Mouse (Mus musculus) gastrocnemius, postnatal 4 days (tissue): ENCODE results near the gene AA467197. TPM values are rescaled to one million over a fixed set of nuclear protein-coding genes. Genes with fewer than 3 reads are reported as not detected.
A peak's percentile ranks its signal among the peaks of the same experiment; 100 is the strongest.

Experiments used
- DNase-seq, 2 experiments: peaks; one replicate each; pipeline ENCODE4 v3.0.0; 2021 to 2022; ENCODE audit warnings: low spot score in 2 of 2, mixed read lengths in 2 of 2
- total RNA-seq, 2 experiments: library from RNA; stranded (reverse); gene quantifications; 2 replicates each; pipeline ENCODE4 v1.2.3; 2021

The AA467197 gene
- total RNA-seq, 2 experiments from 2014 or later: not detected

DNA sequence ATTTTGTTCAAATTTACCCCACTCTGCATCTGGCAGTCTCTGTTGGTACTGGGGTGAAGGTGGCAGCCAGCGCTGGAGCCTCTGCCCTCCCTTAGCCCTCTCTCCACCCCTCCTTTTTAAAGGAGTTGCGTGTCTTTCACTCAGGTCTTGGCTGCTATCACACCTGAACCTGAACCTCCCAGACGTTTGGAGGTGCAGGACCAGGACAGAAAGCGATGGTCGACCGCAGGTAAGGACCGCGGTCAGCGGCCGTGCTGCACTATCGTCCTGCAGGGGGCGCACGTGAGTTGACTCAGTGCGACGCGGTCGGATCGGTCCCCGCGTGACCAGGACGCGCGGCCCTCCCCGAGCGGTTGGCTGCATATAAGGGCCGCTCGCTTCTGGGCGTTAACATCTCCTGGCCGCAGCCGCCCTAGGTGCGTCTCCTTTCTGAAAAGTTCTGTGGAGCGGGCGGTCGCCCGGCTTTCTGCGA is 776 bp downstream of the AA467197 start:
- peak; percentile 60 to 79 for DNase-seq

DNA sequence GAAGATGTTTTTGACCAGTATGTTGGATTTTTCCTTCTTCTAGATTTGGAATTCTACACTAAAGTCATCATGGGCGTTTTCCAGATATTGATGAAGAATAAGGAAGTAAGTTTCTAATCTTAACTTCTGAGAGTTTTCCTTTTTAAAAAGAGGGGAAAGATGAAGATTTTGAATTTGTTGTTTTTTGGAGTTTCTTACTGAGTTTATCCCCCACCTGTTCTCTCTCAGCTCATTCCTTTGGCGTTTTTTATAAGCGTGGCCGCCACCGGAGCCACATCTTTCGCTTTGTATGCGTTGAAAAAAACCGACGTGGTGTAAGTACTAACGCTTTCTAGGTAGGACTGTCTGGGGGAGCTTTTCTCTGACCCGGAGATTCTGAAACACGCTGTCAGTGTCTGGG is 1.2 kb downstream of the AA467197 start:
- no peak for DNase-seq

DNA sequence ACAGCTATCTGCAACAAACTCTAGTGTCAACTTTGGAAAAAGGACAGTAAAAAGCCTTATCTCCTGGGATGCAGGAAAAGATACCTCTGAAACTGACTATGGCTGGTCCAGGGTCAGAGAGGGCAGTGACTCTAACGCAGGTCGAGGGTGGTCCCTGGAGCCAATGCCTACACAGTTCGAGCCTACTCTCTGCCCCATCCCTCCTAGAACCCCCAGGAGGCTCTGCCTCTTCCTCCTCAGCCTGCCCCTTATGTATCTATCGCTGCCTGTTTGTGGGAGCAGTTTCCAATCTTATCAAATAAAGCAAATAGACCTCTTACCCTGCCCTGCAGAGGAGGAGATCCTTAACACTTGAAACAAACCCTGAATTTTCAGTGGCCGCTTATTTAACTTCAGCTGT is 1.9 kb downstream of the AA467197 start:
- DNase-seq: no peak

DNA sequence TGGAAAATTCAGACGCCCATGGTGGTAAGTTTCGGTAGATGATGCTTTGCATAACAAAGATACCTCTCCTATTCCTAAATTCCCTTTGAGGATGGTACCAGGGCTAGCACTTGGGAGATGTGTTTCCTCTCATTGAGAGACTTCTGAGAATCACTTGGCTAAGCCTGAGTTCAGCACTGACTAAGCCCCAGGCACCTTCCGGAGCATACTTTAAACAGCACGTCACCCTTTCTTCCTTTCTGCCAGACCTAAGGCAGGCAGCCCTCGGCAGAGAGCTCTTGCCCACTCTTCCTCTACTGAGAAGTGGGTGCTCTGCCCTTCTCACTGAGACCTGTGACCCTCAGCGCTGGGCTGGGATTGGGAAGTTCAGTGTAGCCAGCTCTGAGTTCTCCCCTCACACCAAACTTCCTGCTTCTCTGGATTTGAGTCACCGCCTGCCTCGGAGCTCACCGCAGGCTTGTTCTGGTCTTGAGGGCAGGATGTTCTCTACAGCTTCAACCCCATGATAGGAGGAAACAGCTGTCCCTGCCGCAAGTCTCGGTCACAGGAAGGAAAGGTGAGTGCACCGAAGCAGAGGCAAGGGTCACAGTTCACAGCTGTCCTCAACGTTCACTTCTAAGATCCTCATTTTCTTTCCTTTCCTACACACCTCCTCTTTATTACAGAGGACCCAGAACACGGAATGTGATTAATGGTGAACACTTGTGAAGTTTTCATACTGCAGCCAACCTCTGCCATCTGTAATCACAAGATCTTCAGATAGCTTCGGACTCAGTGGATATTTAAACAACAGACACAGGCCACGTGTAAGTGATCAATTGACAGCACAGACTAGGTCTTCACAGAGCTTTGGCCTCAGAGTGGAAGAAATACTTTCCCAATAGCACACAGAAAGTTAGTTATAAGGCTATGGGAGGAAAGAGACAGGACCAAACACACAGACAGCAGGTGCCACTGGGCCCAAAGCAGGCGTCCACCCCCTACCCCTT is 15.6 kb downstream of the AA467197 start:
- no peak for DNase-seq

DNA sequence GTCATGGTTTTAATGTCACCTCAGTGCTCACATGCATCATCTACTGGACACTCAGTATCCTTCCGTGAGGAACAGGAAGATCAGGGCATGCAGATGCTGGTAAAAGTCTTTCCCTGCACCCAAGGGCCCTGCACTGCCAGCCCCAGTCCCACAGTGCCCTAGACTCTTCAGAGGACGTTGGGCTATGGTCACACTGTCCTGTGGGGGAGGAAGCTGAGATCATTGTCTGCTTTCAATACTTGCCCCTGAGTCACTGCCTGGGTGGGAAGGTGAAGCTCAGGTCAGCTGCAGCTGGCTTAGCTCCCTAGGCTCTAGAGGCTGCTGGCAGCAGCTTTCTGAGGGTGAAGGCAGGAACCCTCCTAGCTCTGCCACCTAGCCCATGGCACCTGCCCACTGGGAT is 19.3 kb downstream of the AA467197 start:
- DNase-seq: no peak

DNA sequence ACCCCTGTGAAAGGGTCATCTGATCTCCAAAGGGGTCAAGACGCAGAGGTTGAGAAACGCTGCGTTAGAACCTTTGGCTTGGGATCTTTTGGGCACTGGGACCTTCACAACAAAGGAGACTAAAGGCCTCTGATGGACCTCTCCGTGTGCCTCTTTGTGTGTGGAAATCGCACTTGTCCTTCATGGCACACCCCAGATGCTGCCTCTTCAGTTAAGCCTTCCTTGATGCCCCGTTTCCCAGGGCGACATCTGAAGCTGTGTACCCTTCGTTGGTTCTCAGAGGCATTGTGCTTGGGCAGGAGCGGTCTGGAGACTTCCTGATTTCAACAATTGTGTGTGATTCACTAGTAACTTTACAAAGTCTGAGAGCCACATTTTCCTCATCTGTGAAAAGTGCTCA is 20.0 kb downstream of the AA467197 start:
- no peak for DNase-seq

DNA sequence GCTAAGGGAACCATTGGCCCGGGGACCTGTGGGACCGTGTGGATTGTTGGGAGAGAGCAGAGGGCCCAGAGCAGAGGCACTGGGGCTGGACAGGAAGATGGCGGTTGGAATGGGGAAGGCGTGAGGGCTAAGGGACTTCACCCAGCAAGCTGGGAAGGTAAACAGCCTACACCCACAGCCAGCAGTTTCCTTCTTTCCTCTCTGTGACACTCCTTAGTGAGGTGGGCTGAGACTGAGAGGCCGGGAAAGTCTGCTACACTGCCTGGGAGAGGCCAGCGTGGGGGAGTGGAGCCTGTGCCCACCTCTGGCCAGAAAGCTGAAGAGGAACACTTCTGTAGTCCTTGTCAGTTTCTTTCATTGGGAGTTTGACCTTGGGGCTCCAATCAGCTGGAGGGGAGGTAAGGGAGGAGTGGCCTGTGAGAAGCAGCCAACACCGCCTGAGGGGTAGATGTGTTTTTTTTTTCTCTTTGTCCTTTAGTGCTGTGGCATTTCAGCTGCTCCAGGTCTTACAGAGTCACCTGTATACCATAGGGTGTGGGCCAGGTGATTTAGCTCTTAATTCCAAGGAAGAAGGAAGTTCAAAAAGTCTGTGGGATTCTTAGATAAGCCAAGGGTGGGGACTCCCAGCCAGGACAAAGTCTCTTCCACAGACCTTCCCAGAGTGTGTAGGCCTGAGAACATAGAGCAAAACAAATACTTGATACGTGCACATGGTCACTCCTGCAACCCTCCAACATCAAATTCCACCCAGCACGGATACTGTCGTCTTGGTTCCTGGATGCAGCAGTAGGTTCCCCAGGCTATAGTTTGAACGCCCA is 21.1 kb downstream of the AA467197 start:
- DNase-seq: no peak

DNA sequence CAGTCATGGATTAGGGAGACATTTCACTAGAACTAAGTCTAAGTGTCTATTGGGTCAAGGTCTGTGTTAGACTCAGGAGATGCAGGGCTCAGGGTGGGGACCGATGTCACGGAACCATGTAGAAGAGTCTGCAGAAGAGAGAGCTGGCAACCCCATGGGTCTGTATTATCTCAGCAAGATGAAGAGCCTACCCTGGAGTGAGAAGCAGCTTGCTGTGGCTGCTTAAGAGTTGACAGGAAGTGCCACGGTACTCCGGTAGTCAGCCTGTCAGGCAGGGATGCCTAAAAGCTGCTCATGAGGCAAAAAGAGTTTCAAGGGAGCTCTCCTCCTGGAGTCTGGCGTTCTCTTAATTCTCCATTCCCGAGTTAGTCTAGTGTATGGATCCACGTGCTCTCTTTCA is 23.0 kb downstream of the AA467197 start:
- DNase-seq: no peak

DNA sequence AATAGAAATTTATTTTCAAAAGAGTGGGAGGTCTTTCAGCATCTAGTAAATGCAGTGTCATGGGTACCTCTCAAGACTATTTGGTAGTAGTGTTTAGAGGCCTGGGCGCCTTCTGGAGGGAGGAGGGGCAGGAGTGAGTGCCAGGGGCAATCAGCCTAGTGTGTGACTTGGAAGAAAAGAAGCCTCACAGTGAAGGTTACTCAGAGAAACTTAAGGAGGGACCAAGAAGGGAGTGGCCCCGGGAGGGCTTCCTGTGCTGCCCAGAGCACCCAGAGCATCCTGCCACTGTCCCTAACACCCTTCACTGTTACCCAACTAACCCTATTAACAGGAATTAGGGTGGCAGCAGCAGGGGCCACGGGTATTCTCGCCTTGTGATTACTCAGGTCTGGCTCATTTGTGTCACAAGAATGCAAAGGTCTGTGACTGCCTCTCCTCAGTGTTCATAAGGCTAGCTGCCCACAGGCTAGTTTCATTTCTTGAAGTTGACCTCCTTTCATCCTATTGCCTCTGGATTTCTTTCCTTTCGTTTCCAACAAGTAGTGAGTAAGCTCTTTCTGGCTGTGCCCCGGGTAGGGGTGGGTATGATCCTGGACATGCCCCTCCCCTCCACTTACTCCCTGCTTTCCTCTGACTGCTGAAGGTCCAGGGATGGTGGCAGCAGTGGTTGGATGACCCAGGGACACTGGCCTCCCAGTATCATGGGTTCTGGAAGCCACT is 28.6 kb downstream of the AA467197 start:
- no peak for DNase-seq

DNA sequence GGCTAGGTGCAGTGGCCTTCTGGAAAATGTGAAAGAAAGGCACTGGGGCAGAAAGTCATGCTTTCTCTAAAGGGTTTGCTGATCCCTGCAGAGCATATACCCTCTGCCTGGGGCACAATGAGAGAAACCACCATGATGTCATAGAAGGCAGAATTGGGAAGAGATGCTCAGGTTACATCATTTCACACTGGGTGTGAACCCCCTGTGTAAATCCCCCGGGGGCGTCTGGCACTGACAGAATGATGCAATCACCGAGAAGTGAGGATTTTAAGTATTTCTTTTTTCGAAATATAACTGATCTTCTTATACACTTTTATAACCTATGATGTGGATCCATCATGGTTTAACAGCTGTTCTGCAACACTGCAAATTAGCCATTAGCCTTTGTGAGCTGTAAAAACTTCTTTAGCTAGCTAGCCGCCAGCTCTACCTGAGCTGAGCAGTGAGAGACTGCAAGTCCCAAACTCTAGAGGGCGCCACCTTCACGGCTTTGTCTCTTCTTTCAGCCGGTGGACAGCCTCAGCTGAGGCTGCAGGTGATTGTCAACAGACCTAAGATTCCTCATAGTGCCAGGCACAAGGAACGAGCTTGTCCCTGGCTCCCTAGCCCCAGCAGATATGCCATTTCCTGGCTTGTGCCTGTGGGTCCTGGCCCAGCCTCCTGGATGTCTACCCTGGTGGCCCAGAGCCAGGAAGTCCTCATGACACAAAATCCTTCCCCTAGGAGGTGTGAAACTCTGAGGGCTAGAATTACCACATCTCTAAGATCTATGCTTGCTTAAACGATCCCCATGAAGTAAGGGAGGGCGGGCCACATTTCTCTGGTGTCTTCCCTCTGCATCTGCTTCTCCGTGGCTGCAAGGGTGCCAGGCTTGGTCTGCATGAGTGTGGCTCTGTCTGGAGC is 29.4 kb downstream of the AA467197 start:
- DNase-seq: peak in 1 of 2 experiments; percentile 24

DNA sequence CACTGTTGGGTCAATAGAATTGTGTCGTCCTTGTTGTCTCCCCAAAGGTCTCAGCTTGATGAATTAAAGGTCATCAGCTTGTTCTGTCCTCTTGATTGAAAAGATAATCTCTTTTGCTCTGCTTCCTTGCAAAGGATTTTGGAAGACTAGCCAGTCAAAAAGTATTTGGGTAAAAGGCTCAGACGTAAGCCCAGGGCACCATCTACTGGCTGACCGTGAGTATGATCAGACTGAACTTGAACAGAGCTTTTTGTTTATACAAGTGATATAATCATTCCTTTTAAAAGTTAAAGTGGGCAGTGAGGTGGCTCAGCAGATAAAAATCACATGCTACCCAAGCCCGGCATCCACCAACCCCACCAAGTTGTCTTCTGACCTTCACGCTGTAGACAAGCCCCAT is 31.1 kb downstream of the AA467197 start:
- DNase-seq: no peak

DNA sequence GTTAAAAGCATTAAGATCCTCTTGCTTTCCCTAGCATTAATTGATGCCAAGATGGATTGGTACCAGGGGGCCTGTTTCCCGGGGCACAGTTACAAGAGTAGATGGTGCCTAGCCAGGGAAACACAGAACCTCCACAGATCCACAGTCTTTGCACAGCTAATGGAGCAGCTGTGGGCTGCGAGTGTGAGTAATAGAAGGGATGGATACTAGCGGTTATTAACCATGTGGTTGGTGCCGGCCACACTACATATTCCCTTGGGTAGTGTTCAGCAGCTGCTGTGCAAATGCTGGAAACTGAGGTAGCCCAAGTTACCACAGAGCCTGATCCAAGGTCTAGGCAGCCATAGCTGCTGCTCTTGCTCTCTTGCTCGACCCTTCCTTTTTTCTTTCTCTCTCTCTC is 34.9 kb downstream of the AA467197 start:
- DNase-seq: no peak

DNA sequence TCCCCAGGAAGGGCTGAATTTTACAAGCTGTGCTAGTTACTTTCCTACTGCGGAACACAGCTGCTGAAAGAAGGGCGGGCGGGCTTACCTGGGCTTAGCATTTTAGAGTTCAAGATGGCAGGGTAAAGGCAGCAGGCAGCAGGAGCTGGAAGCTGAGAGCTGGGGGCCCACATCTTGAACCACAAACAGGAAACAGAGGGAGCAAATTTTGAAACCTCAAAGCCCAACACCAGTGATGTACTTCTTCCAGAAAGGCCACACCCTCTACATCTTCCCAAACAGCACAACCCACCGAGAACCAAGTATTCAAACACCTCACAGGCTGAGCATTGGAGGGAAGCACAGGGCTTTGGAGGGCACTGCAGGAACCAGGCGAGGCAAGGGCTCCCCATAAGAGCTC is 36.1 kb downstream of the AA467197 start:
- no peak for DNase-seq

DNA sequence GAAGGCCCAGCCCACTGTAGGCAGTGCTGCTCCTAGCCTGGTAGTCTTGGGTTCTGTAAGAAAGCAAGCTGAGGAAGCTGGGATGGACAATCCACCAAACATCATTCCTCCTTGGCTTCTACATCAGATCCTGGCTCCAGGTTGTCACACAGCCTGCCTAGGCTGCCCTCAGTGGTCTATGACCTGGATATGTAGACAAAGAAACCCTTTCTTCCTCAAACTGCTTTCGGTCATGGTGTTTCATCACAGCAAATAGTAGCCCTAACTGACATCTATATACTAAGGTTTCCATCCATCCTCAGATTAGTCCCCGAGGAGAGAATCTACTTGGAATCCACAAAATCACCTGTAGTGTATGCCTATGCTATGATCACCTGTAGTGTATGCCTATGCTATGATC is 38.3 kb downstream of the AA467197 start:
- DNase-seq: no peak

DNA sequence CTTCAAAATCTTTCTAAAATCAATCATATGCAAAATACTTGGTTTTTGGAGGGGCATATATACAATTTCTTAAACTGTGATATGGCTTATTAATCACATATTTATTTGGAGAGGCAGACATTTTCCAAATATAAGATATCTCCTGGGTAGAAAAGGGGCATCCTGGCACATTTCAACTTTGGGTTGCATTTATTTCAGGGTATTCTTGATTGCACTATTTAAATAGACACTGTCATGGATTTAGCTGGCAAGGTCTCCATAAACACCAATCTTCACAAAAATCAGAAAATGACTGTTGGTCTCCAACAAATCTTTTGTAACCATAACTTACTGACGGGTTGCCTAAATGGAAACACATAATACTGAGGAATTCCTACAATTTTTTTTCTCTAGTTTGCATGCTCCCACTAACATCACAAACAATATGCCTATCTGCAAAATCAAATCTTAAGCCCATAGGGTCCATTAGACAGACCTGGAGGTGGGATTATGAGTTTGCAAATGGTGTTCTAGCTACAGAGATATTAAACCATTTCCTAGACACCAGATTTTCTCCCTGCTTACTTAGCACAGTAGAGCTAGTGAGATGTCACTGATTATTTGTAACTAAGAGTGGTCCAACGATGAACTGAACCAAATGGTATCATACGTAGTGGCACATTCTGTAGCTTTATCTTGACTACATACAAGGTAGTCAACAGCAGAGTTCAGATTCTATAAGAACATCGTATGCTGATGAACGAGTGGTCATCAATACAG is 44.8 kb downstream of the AA467197 start:
- DNase-seq: no peak

DNA sequence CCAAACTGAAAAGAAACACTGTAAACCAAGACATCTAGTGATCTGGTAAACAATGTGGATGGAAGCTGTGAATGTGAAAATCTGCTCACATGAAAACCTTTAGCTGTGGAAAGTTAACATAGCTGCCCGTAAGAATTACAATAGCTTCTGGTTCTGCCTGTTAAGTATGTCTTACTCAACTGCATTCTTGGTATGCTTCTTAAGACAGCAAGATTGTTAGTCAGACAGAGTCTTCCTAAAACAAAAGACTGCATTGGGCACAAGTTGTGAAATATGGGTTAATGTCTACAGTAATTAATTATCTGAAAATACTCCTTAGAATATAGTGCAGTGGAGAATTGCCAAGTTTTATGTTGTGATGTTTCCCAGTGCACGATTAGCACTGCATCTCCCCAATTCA is 45.7 kb downstream of the AA467197 start:
- no peak for DNase-seq

DNA sequence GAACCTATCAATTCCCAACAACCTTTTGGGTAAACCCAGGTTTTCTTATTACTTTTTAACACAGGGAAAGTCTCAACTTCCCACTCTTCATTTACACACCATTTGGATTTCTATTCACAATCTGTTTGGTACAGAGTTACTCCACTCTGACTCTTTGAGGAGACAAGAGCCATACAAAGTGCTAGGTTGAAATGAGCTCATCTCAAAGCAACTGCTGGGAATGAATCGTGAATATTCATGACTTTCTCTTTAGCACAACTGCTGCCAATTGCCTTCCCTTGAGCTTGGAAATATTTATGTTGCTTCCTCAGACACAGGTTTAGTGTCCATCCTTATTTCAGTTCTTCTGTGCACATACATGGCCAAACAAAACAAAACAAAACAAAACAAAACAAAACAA is 46.9 kb downstream of the AA467197 start:
- DNase-seq: no peak

DNA sequence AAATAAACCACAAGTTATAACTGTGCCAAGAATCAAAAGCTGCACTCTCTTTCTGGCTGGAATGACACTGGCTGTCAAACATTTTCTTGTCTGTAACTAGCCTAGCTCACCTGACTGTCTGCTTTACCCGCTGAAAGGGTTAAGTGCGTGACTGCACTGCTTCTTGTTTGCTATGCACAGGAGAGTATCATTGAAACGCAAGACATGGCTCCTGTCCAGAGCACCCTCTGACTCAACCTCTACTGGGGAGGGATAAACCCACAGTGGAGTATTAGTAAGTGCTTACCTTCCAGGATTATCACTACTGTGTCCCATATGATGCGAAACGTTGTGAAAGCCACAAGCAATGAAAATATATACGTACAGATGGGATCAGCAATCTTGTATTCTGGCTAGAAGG is 49.9 kb downstream of the AA467197 start:
- no peak for DNase-seq
